Mouse (Mus musculus): ENCODE data around the gene Vdr.

Gene Vdr

GRCm38 (mm10) chr15:97829432-97829831 lies 81.0 kb downstream of the Vdr start:
- DNase-seq (ENCODE audit: low spot score in 2 of 2), result no peak

GRCm38 (mm10) chr15:97828901-97829338 lies 81.5 kb downstream of the Vdr start:
- DNase-seq (ENCODE audit: low spot score in 2 of 2), result no peak

- DNase-seq (ENCODE audit: low spot score in 2 of 2), result no peak
These were observed 82.1 kb downstream of the Vdr start for GRCm38 (mm10) chr15:97828221-97828842.

GRCm38 (mm10) chr15:97827401-97827800 lies 83.0 kb downstream of the Vdr start:
- no peak for DNase-seq (ENCODE audit: low spot score in 2 of 2)

- no peak for DNase-seq (ENCODE audit: low spot score in 2 of 2)
These were observed 83.7 kb downstream of the Vdr start for GRCm38 (mm10) chr15:97826588-97827261.

GRCm38 (mm10) chr15:97825941-97826587 lies 84.4 kb downstream of the Vdr start:
- no peak for DNase-seq (ENCODE audit: low spot score in 2 of 2)

GRCm38 (mm10) chr15:97825071-97825940 lies 85.1 kb downstream of the Vdr start:
- peak; percentile 83 to 89 for DNase-seq (ENCODE audit: low spot score in 2 of 2)

- DNase-seq (ENCODE audit: low spot score in 2 of 2), result no peak
These were observed 86.4 kb downstream of the Vdr start for GRCm38 (mm10) chr15:97824042-97824441.

GRCm38 (mm10) chr15:97823479-97823878 lies 87.0 kb downstream of the Vdr start:
- no peak for DNase-seq (ENCODE audit: low spot score in 2 of 2)

GRCm38 (mm10) chr15:97822545-97823228 lies 87.7 kb downstream of the Vdr start:
- no peak for DNase-seq (ENCODE audit: low spot score in 2 of 2)

GRCm38 (mm10) chr15:97821983-97822363 lies 88.5 kb downstream of the Vdr start:
- no peak for DNase-seq (ENCODE audit: low spot score in 2 of 2)

GRCm38 (mm10) chr15:97821321-97821982 lies 89.0 kb downstream of the Vdr start:
- DNase-seq (ENCODE audit: low spot score in 2 of 2), result no peak

- DNase-seq (ENCODE audit: low spot score in 2 of 2), result no peak
These were observed 90.5 kb downstream of the Vdr start for GRCm38 (mm10) chr15:97819937-97820336.

GRCm38 (mm10) chr15:97816199-97816994 lies 94.0 kb downstream of the Vdr start:
- no peak for DNase-seq (ENCODE audit: low spot score in 2 of 2)

GRCm38 (mm10) chr15:97815254-97815653 lies 95.2 kb downstream of the Vdr start:
- no peak for DNase-seq (ENCODE audit: low spot score in 2 of 2)

- no peak for DNase-seq (ENCODE audit: low spot score in 2 of 2)
These were observed 95.7 kb downstream of the Vdr start for GRCm38 (mm10) chr15:97814703-97815102.

GRCm38 (mm10) chr15:97813452-97814204 lies 96.8 kb downstream of the Vdr start:
- no peak for DNase-seq (ENCODE audit: low spot score in 2 of 2)

GRCm38 (mm10) chr15:97812875-97813274 lies 97.6 kb downstream of the Vdr start:
- DNase-seq (ENCODE audit: low spot score in 2 of 2), result no peak

- peak in 1 of 2 experiments; percentile 72 for DNase-seq (ENCODE audit: low spot score in 2 of 2)
These were observed 98.3 kb downstream of the Vdr start for GRCm38 (mm10) chr15:97812126-97812525.

All from urinary bladder, postnatal 4 days (tissue).